Mouse (Mus musculus) frontal cortex, adult (tissue): ENCODE measurements around the gene Gm8994.
A peak's percentile ranks its signal among the peaks of the same experiment; 100 is the strongest.

Source experiments
- ATAC-seq: cut with Nextera tagmentation; 2 replicates; pipeline ENCODE4 v1.9.2; 2017; ENCODE audit warnings: mild to moderate bottlenecking, moderate library complexity, mixed read lengths; ENCODE audit not compliant: low TSS enrichment

Gene Gm8994

GRCm38 (mm10) chr6:136363313-136363712 is 36.0 kb downstream of the Gm8994 start:
- ATAC-seq, result no peak

GRCm38 (mm10) chr6:136364008-136364407 is 36.7 kb downstream of the Gm8994 start:
- peak; percentile 83 for ATAC-seq

DNA sequence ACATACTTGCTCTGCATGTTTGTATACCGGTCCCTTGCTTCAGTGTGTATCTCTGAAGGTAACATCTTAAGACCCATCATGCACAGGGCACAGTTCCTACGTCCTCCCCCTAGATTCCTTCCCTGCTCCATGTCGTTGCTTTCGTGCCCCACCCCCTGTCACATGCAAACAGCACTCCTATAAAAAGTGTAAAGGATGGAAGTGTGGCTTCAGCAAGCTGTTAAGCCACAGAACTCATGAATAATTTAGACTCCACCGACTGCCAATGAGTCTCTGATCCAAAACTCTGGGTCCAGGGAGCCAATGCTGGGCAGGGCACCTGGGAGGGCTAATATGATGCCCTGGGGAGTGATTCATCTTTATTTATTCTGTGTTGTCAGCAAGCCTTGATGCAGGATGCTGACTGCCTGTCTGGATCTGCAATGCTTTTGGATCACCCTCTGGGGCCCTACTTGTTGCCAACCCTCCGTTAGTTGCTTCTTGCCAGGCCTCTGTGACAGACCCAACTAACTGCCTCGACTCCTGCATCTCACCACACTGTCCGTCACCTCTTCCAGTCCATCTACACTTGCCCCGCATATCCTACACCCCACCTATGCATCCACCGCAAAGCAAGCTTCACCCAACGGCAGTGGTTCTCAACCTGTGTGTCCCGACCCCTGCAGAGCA is 37.2 kb downstream of the Gm8994 start:
- ATAC-seq, result peak; percentile 79

GRCm38 (mm10) chr6:136376097-136376496 is 48.8 kb downstream of the Gm8994 start:
- ATAC-seq, result no peak
